21 mouse cellular contexts compared by ENCODE assay signal in the genomic region with DNA sequence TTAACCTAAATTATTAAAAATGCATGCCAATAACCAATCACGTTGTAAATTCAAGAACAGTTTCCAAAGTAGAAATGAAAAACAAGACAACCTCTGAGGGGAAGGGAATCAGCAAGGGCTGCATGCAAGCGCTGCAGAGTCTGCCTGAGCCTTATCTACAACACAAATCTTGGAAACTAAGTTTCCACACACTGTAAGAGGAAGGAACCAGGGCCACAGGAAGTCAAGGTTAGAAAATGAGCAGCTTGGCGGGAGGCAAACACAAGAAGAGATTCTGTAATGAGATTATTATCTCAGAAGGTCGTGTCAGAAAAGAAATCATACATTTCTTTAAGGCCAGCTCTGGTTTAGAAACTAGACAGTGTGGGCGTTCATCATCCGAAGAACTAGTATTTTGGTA.
DNase-seq lines count a peak whose midpoint lies in the region; ATAC-seq lines count a peak whose summit lies in the region.
"Had no signal": no experiment of that assay in that cellular context is flagged by ENCODE, and none has a peak within 500 bp of the region (broad histone marks: within the 10 kb centered on the region; RNA-seq: fewer than 3 reads in every experiment).

No protein-coding gene starts in this region.

- DNase-seq in adrenal gland, postnatal 14 days, result peak; percentile 32
- no peak for DNase-seq in adrenal gland, postnatal 4 days (ENCODE audit: low spot score in 2 of 2)
- peak; percentile 60 for DNase-seq in naive thymus-derived CD4-positive, alpha-beta T cell, adult 2 months (ENCODE audit: low read depth)
- DNase-seq in retina, embryonic 14.5 days (ENCODE audit: low spot score), result no peak
- DNase-seq in kidney, adult 8-10 months, result no peak
- DNase-seq: cerebellum, adult 11 months; cerebellum, adult 9-10 months; cerebellum, postnatal 36 days; embryo, embryonic 11 days; heart, postnatal 14 days; kidney, postnatal 25 days; lung, postnatal 36 days; retina, postnatal 1 day; right cerebral cortex, postnatal 25 days; thymus, postnatal 36 days had no signal

- peak; percentile 91 for ATAC-seq in CD4-positive, CD25-positive, alpha-beta regulatory T cell, adult 4 months
- ATAC-seq in hematopoietic stem cell, adult 5-6 weeks (replicated peaks in 1 of 2; ENCODE audit: insufficient read depth in 1 of 2, low FRiP score in 2 of 2, low TSS enrichment in 1 of 2, low read depth in 1 of 2, poor library complexity in 2 of 2, severe bottlenecking in 2 of 2), result peak; percentile 86 to 94
- ATAC-seq: forebrain, embryonic 14.5 days; hindbrain, postnatal 0 days; intestine, postnatal 0 days; midbrain, embryonic 13.5 days had no signal

Comparison
In these comparisons a context has a peak if more than half of its experiments do, and no peak if none do; other contexts are left out.
1. DNase-seq: peak in adrenal gland, postnatal 14 days (single experiment) and naive thymus-derived CD4-positive, alpha-beta T cell, adult 2 months (single experiment); none in adrenal gland, postnatal 4 days (0 of 2), retina, embryonic 14.5 days (single experiment) and kidney, adult 8-10 months (0 of 2).